Mouse (Mus musculus): Measurements from ENCODE around the gene Itprid2. TPM values are rescaled to one million over a fixed set of nuclear protein-coding genes. Genes with fewer than 3 reads are reported as not detected.

Gene Itprid2
- polyA plus RNA-seq, 2 experiments, result 1.7 to 3.6 TPM

DNA sequence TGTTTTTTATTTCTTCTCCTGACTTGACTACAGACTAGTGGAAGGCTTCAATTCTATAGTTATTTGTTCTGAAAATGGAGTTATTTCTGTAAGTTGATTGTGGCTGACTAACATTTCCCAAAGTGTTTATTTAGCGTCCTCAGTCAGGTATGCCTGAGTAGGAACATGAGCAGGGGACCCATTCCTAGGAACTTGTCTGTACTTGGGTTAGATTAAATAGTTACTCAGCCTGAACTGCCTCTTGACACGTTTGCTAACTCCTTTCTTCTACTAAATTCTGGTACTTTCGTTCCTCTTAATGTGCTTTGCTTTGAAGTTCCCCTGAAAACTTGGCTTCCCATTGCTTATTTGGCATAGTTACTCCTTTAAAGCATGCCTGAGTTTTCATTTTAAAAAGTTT, 30.3 kb downstream of the Itprid2 start:
- TF ChIP-seq CTCF (IDR thresholded peaks at IDR 0.05; ENCODE audit: low read depth), result no peak
- TF ChIP-seq EP300 (IDR thresholded peaks at IDR 0.05; ENCODE audit: low read depth), result no peak
- no peak for ATAC-seq (ENCODE audit: insufficient read depth)
- H3K4me2 ChIP-seq (ENCODE audit: low read depth), result no peak overlapping the region
- H3K4me3 ChIP-seq (ENCODE audit: insufficient read depth in 1 of 2, low read depth in 2 of 2, low read length in 2 of 2), result no peak overlapping the region
- no peaks in the 10 kb centered on the region for H3K4me1 ChIP-seq (replicated peaks; ENCODE audit: control insufficient read depth in 2 of 2, insufficient read depth in 2 of 2, low read length in 1 of 2)
- DNase-seq (ENCODE audit: low read depth in 3 of 3, low spot score in 3 of 3), result no peak
- H3K9me3 ChIP-seq (ENCODE audit: control insufficient read depth, low read length), result no peaks in the 10 kb centered on the region
- 53% methylated on average over 3 of the region's 3 CpGs for WGBS (ENCODE audit: insufficient replicate concordance)
- H3K27ac ChIP-seq, result no peak overlapping the region
- no peak overlapping the region for H3K9ac ChIP-seq (replicated peaks)
- H3K27me3 ChIP-seq (ENCODE audit: control insufficient read depth, insufficient read depth, low read length), result no peaks in the 10 kb centered on the region
- no peaks in the 10 kb centered on the region for H3K36me3 ChIP-seq (replicated peaks; ENCODE audit: control insufficient read depth, insufficient read depth, low read depth)

DNA sequence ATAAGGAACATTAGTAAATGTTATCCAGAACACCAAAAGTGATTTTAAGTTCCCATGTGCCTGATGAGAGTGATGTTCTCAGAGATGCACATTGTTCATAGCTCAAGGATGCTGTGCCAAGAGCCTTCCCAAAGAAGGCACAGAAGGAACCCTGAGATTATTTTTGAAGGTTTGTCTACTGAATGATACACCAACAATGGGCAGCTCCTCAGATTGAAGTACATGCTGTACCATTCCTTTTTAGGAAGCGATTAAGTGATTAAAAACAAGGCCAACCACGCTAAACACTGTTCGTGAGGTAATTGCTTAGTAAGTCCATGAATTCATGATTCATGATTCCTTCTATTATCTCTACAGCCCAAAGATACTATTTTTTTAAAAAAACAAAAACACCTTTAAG, 40.1 kb downstream of the Itprid2 start:
- ATAC-seq (ENCODE audit: insufficient read depth) (no peak), DNase-seq (ENCODE audit: low read depth in 3 of 3, low spot score in 3 of 3) (no peak)
- Histone ChIP-seq H3K9ac (replicated peaks) (no peak overlapping the region), H3K4me1 (replicated peaks; ENCODE audit: control insufficient read depth in 2 of 2, insufficient read depth in 2 of 2, low read length in 1 of 2) (no peaks in the 10 kb centered on the region), H3K27ac (no peak overlapping the region), H3K36me3 (replicated peaks; ENCODE audit: control insufficient read depth, insufficient read depth, low read depth) (no peaks in the 10 kb centered on the region), H3K9me3 (ENCODE audit: control insufficient read depth, low read length) (no peaks in the 10 kb centered on the region), H3K27me3 (ENCODE audit: control insufficient read depth, insufficient read depth, low read length) (no peaks in the 10 kb centered on the region), H3K4me2 (ENCODE audit: low read depth) (no peak overlapping the region), H3K4me3 (ENCODE audit: insufficient read depth in 1 of 2, low read depth in 2 of 2, low read length in 2 of 2) (no peak overlapping the region)
- 72% methylated on average over 3 of the region's 3 CpGs for WGBS (ENCODE audit: insufficient replicate concordance)
- TF ChIP-seq CTCF (IDR thresholded peaks at IDR 0.05; ENCODE audit: low read depth) (no peak), EP300 (IDR thresholded peaks at IDR 0.05; ENCODE audit: low read depth) (no peak)

DNA sequence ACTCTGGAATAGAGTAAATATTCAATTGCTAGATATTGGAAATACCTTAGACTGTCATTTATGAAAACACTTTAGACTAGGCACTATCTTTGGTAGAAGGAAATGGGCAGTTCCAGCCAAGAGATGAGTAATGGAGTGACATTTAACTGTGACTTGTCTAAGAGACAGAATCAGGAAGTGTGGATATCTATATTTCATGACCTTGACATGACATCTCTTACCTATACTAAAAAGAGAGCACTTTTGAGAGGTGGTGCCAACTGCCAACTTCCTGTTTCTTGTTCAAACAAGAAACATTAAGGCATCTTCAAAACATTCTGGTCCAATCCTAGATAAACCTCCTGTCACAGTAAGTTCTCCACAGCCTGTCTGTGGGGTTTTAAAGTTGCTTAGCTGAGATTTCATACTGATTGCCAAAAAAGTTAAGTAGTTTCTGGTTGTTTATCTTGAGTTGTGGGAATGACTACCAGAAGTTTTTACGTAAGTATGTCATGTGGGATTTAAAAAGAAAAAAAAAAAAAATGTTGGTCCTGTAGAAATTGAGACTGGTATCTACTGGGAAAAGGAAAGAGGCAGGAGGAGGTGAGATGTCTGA, 42.6 kb downstream of the Itprid2 start:
- ATAC-seq (ENCODE audit: insufficient read depth) (no peak), DNase-seq (ENCODE audit: low read depth in 3 of 3, low spot score in 3 of 3) (no peak)
- TF ChIP-seq EP300 (IDR thresholded peaks at IDR 0.05; ENCODE audit: low read depth) (no peak), CTCF (IDR thresholded peaks at IDR 0.05; ENCODE audit: low read depth) (no peak)
- no peak overlapping the region for H3K4me3 ChIP-seq (ENCODE audit: insufficient read depth in 1 of 2, low read depth in 2 of 2, low read length in 2 of 2)
- H3K27ac ChIP-seq, result no peak overlapping the region
- no peaks in the 10 kb centered on the region for H3K36me3 ChIP-seq (replicated peaks; ENCODE audit: control insufficient read depth, insufficient read depth, low read depth)
- no peak overlapping the region for H3K9ac ChIP-seq (replicated peaks)
- no peaks in the 10 kb centered on the region for H3K27me3 ChIP-seq (ENCODE audit: control insufficient read depth, insufficient read depth, low read length)
- no peak overlapping the region for H3K4me2 ChIP-seq (ENCODE audit: low read depth)
- no peaks in the 10 kb centered on the region for H3K4me1 ChIP-seq (replicated peaks; ENCODE audit: control insufficient read depth in 2 of 2, insufficient read depth in 2 of 2, low read length in 1 of 2)
- H3K9me3 ChIP-seq (ENCODE audit: control insufficient read depth, low read length), result no peaks in the 10 kb centered on the region
- WGBS (ENCODE audit: insufficient replicate concordance), result 23% methylated on average over 1 of the region's 1 CpGs

DNA sequence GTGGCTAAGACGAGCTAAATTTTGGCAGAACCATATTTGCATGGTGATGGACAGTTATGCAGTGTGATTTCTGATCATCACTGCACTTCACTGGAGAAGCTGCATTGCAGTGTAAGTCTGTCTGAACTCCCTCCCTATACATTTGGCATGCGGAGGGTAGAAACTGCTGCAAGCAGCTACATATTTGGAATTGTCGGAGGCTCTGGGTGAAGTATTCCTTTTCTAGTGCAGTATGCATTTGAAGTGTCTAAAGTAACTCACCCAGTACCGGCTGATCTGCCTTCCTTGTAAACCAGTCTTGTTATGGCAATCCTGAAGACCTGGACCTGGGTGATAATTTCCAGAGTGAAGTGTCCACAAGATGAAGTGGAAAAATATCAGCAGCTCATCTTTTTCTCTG, 46.5 kb downstream of the Itprid2 start:
- no peaks in the 10 kb centered on the region for H3K27me3 ChIP-seq (ENCODE audit: control insufficient read depth, insufficient read depth, low read length)
- H3K4me2 ChIP-seq (ENCODE audit: low read depth), result no peak overlapping the region
- DNase-seq (ENCODE audit: low read depth in 3 of 3, low spot score in 3 of 3) (no peak), ATAC-seq (ENCODE audit: insufficient read depth) (no peak)
- H3K9ac ChIP-seq (replicated peaks), result no peak overlapping the region
- H3K4me3 ChIP-seq (ENCODE audit: insufficient read depth in 1 of 2, low read depth in 2 of 2, low read length in 2 of 2), result no peak overlapping the region
- WGBS (ENCODE audit: insufficient replicate concordance), result 60% methylated on average over 4 of the region's 4 CpGs
- no peaks in the 10 kb centered on the region for H3K36me3 ChIP-seq (replicated peaks; ENCODE audit: control insufficient read depth, insufficient read depth, low read depth)
- TF ChIP-seq EP300 (IDR thresholded peaks at IDR 0.05; ENCODE audit: low read depth), result no peak
- no peak for TF ChIP-seq CTCF (IDR thresholded peaks at IDR 0.05; ENCODE audit: low read depth)
- H3K27ac ChIP-seq, result no peak overlapping the region
- no peaks in the 10 kb centered on the region for H3K4me1 ChIP-seq (replicated peaks; ENCODE audit: control insufficient read depth in 2 of 2, insufficient read depth in 2 of 2, low read length in 1 of 2)
- H3K9me3 ChIP-seq (ENCODE audit: control insufficient read depth, low read length), result no peaks in the 10 kb centered on the region

DNA sequence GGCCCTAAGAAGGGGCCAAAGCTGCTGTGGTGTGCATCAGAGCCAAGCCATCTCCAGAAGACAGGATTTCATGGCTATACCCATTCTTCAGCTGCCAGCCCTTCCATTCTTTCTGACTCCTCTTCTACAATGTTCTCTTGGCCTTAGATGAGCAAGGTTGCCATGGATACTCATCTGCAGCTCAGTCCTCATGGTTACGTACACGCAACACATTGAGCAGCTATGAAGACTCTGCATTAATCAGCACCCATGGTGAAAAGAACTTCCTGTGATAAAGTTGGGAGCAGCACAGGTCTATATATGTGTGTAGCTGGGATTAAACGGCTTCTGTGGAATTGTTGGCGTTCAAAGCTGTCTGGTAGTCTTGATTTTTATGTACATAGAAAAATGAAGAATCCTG, 48.1 kb downstream of the Itprid2 start:
- TF ChIP-seq EP300 (IDR thresholded peaks at IDR 0.05; ENCODE audit: low read depth) (no peak), CTCF (IDR thresholded peaks at IDR 0.05; ENCODE audit: low read depth) (no peak)
- no peak for ATAC-seq (ENCODE audit: insufficient read depth)
- WGBS (ENCODE audit: insufficient replicate concordance), result 72% methylated on average over 4 of the region's 4 CpGs

More for the DNA sequence above, 48.1 kb downstream of the Itprid2 start:
- DNase-seq (ENCODE audit: low read depth in 3 of 3, low spot score in 3 of 3), result no peak
- H3K27me3 ChIP-seq (ENCODE audit: control insufficient read depth, insufficient read depth, low read length), result no peaks in the 10 kb centered on the region
- no peak overlapping the region for H3K4me3 ChIP-seq (ENCODE audit: insufficient read depth in 1 of 2, low read depth in 2 of 2, low read length in 2 of 2)
- H3K4me1 ChIP-seq (replicated peaks; ENCODE audit: control insufficient read depth in 2 of 2, insufficient read depth in 2 of 2, low read length in 1 of 2), result peaks cover 0 to under 1% of the 10 kb centered on the region in 2 experiments; a peak in 1 of 4 replicates
- H3K4me2 ChIP-seq (ENCODE audit: low read depth), result no peak overlapping the region
- H3K36me3 ChIP-seq (replicated peaks; ENCODE audit: control insufficient read depth, insufficient read depth, low read depth), result no peaks in the 10 kb centered on the region
- H3K9ac ChIP-seq (replicated peaks), result no peak overlapping the region
- no peaks in the 10 kb centered on the region for H3K9me3 ChIP-seq (ENCODE audit: control insufficient read depth, low read length)
- no peak overlapping the region for H3K27ac ChIP-seq

Measured in liver, embryonic 14.5 days (tissue).